Mouse (Mus musculus): ENCODE measurements around the gene Dscaml1.

Dscaml1 gene

DNA sequence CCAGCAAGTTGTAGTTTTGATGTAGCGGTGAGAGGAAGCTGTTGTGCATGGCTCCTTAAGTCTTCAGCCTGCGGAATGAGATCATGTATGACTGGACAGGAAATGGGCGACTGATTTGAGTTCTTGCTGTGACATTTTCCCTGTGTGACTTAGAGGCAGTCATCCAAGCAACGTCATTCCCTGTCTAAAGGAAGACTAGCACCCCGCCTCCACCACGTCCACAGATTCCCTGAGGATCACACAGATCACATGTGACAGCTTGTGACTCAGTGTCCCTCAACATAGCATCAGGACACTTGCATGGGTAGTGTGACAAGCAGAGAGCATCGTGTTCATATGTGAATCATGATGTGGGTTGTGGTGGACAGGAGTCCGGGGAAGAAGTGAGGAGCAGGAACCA, 147.6 kb downstream of the Dscaml1 start:
- DNase-seq: no peak

DNA sequence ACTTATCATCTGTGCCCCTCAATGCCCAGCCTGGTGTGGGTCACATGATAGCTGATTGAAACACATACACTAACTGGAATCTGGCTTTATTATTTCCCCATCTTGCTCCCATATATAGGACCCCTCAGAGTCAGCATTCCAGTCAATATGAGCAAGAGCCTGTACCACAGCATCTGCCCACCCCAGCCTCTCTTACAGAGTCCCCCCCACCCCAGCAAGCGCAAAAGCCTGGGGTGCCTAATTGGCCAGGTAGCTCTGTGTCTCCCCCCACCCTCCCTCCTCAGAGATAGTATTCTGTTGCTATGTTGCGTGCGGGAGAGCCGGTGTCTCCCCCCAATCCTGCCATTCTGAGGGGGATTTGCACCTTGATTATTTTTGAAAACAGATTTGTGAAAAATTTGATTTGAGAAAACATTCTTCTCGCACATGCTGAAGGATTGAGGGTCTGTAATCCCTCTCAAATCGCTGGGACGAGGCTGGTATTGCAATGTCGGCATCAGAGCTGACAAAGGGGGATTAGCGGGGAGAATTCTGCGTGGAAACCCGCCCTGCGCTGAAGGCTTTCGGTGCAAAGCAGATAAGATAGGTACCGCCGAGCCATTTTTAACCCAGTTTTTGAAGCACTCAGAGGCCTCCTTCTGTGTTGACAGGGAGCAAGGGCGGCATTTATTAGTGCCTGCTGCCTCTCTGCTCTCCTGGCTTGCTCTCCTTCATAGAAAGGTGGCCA, 153.8 kb downstream of the Dscaml1 start:
- no peak for DNase-seq

DNA sequence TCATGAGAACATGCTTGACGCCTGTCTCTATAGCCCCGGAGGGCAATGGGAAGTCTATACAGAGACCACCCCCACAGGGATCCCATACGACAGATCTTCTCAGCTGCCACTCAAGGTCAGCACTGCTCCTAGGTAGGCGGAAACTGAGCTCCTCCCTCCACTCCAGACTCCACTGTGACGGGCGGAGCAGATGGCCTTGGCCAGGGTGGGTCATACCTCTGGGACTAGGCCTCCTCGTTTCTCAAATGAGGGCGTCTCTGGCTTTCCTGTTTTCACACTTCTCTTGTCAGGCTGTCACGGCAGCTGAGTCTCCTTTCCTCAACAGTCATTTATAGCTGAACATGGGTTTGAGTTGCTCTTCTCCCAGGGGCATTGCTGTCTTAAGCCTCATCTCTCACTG, 160.0 kb downstream of the Dscaml1 start:
- no peak for DNase-seq

DNA sequence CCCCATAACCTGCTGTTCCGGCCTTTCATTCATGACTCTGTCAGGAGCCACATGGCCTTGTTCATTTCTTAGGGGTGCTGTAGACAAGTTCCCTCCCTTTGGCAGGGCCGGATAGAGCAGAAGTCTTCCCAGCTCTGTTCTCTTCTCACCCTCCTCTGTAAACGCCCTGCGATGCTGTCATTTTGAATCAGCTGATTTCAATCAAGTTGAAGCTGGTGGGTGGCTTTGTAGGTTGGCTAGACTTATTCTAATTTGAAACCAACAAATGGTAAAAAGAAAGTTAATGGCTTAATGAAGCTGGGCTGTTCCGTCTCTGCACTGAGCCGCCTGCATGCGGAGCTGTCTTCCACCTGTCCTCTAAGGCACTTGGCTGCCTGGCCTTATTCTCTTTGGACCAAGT, 161.3 kb downstream of the Dscaml1 start:
- DNase-seq: no peak

DNA sequence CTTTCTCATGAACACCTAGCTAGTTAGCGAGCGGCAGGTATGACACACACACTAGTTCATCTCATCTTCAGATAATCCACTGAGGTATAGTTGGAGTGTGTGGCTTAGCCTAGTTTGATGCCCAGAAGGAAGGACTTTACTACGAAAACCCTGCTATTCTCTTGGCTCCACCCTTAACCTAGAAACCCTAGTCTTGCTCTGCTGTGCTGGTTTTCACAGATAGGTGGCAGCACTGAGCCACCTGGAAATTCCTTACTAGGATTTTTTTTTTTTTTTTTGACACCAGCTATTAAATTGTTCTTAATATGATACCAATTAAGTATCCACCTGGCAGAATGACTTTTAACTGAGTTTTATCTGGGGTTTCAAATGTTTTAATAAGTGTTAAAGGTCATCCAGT, 163.4 kb downstream of the Dscaml1 start:
- peak; percentile 72 for DNase-seq

DNA sequence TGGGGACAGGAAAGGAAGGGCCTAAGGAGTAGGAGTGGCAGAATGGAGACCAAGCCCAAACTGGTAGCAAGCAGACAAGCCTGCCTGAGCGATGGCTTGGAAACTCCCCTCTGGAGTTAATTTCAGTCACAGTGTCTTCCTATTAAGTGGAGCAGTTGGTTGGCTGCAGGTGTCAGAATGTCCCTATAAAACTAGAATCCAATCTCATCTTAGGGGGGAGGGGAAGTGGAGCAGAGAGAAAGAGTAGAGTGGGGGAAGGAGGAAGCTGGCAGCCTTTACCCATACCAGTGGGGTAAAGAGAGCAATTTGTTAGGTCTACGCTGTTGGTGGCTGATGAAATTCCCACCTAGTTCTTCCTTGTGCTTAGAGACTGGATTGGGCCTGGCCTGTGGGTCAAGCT, 164.6 kb downstream of the Dscaml1 start:
- DNase-seq: no peak

DNA sequence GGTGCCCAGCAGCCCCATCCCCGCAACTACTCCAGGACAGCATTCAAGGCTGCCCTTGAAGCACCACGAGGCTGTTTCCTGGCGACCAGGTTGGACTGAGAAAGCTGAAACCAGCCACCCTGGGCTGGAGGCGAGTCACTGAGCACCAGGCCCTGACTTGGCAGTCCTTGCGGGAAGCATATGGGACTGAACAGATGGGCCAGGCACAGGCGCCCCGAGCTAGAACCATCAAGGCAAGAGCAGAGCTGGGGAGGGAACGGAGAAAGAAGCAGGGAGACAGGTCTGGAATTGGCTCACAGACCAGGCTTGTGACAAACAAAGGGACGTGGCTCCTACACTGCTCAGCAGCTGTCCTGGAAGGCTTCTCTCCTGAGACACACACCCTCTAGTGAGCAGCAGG, 165.9 kb downstream of the Dscaml1 start:
- DNase-seq: no peak

DNA sequence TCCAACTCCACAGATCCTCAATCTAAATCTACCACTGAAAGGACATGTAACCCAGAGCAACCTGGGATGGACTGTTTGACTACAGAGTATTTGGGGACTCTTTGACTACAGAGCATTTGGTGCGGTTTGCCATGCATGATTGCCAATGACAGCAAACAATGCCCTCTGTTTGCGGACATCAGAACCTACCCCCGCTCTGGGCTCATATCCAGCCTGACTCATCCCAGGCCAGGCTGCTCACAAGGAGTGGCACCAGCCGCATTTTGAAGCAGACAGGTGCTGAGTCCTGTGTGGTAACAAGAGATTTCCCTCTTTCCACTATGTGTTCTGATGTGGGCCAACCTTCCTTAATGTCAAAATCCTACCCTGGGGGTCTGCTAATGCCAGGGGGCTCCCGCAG, 171.7 kb downstream of the Dscaml1 start:
- no peak for DNase-seq

DNA sequence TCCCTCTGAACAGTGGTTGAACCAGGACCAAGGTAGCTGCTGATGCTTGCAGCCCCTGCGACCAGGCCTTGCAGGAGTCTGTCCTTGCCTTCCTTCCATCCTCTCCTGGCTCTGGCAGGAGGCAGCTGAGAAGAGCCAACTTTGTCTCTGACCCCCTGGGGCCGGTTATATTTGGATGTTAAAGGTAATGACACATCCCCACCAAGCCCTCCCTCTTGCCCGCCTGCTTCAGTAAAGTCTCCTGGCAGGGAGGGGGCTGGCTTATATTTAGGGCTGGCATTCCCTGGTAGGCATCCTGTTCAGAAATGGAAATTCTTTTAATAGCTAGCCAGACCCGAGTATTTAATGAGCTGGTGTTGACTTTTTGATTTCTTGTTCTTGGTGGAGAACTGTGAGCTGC, 172.9 kb downstream of the Dscaml1 start:
- no peak for DNase-seq

DNA sequence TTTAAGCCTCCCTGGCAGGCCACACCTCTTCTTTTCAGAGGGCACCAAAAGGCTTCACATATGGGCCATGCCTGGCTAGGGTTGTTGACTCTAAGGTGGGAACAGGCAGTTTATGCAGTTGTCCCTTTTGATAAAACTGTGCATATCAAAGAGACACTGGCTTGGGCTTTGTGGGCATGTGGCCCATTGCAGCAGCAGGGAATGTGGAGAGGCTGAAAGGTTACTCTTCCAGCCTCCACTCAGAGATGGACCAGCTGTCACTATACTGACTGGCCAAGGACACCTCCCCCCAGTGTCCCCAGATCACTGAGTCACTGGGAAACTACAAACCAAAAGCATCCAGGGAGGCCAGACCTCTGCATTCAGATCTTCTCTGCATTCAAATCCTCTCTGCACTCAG, 180.9 kb downstream of the Dscaml1 start:
- no peak for DNase-seq

DNA sequence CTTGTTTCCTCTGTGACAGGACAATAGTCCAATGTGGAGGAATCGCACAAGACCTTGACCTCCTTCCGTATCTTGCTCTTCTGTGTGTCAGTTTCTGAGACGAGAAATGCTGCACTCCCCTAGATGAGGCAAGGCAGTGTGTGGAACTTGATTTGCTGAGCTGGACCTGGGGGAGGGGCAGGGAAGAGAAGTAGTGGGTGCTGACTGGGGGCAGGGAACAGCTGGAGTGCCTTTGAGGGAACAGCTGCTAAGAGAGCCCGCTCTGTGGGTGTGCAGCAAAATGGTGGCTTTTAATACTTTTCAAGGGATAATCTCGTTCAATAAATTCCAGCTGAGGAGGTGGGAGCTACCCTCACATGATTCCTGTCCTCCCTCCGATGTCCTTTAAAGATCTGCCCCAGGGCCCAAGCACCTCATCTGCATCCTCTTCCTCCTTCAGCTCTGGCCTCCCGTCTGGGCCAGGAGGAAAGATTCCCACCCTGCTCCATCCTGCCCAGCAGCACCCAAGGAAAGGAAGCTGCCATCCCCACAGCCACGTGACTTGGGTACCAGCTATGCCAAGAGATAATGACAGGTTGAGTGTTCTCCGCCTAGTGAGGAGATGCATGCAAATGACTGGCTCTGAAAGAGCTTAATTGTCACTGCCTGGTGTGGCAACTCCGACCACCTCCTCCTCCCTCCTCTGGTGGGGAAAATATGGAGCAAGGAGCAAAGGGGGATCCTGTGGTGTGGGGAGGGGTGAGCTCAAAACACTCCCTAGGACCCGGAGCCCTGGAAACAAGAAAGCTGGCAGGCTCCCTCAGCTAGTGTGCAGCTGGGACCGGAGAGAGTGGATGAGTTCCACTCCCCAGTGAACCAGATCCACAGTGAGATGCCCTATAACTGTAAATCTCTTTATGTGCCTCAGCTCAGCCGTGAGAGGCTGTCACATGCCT, 181.9 kb downstream of the Dscaml1 start:
- DNase-seq: no peak

DNA sequence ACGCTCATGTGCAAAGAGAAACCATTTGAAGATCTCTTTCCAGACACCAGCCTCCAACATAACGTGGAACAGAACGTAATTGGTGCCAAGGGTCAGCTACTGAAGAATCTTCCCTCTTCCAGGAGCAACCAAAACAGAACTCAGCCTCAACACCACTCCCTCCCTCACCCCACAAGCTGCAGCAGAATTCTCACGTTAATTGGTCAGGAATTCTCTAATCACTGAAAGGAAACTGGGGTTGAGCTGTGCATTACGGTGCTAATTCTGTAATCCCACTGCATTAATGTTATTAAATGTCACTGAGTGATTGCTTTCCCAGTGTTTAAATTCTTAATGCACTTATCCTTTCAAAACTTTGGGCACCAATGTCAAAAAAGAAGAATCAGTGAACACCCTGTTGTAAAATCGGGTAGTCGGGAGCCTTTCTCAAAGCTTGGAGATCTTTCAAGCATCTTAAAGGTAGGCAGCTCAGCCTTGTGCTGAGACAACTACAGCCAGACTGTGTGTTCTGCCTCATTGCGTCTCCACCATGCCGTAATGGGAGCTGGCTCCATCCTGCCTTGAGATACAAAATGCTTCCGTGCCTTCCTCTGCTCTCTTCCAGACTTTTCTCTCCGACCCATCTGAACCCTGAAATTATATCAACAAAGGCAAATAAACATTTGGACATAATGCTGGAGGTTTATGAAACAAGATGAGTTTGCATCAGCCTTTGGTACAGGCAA, 184.1 kb downstream of the Dscaml1 start:
- no peak for DNase-seq

DNA sequence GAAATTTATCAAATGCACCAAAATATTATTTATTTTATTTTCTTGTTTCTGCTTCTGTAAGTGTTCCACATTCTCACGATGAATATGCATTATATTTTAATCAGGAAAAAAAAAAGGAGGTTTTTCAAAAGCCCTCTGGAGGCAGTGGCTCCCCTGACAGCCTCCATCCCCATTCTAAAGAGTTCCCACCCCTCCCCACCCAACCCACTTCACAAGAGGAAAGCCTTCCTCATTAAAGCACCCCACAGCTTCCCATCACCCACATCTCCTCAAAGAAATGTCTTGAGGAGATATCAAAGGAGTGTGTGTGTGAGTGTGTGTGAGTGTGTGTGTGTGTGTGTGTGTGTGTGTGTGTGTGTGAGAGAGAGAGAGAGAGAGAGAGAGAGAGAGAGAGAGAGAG, 188.2 kb downstream of the Dscaml1 start:
- DNase-seq: no peak

DNA sequence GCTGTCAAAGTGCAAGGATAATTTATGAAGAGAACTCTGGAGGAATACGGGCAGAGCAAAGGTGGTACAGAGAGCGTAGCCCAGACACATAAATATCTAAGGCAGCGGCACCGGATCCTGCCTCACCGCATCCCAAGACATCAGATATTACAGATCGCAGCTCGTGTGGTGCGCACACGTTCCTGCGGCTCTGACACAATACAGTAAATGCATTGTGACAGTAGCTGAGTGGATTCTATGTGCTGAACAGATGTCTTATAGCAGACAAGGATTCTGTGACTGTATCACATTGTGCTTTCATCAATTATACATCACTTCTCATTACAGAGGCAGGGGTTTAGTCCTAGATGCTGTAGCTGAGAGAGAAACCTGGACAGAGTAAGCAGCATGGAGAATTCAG, 191.5 kb downstream of the Dscaml1 start:
- no peak for DNase-seq

DNA sequence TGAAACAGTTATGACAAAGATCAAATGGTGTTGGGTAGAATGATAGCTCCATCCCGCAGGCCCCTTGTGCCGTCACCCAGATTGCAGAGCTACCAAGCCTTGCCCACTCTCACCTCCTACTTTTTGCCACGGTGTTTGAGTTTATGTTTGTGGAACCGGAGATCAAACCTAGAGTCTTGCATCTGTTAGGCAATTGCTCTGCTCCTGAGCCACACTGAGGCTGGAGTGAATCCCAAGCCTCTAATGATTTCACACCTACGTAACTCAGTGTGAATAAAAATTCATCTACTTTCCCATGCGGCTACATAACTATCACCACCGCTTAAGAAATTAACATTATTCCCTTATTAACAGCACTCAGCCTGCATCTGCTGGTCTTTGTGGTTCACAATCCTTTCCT, 192.0 kb downstream of the Dscaml1 start:
- no peak for DNase-seq

DNA sequence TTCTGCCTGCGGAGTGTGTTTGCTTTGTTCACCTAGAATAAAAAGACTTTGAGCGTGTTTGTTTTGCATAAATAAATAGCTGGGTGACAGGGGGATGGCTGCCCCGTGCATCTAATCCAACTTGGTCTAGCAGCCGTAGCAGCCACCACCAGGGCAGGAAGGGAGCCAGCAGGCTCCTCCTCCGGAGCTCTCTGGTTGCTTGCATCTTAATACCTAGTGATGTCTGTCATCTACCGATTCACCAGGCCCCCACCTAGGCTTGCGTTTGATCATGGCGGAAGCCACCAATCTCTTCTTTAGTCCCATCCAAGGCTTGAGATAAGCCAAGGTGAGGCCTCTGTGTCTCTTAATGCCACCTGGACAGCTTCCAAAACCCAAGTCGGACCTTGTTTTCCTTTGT, 193.6 kb downstream of the Dscaml1 start:
- no peak for DNase-seq

DNA sequence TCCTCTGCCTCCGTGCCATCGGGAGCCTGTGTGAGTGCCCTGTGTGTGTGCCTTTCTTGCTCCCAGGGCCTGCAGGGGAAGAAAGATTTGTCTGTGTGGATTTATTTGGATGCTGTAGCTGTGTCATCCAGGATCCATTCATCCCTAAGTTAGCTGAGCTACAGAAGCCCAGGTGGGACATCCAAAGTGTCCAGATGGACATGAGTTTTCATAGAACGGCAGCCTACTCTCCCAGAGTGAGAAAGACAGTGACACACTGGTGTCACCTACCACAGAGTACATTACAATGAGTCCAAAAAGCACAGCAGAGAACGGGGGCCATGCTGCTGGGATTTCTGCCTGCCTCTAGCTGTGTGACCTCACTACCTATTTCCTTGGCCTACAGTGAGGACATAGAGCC, 194.5 kb downstream of the Dscaml1 start:
- DNase-seq: no peak

DNA sequence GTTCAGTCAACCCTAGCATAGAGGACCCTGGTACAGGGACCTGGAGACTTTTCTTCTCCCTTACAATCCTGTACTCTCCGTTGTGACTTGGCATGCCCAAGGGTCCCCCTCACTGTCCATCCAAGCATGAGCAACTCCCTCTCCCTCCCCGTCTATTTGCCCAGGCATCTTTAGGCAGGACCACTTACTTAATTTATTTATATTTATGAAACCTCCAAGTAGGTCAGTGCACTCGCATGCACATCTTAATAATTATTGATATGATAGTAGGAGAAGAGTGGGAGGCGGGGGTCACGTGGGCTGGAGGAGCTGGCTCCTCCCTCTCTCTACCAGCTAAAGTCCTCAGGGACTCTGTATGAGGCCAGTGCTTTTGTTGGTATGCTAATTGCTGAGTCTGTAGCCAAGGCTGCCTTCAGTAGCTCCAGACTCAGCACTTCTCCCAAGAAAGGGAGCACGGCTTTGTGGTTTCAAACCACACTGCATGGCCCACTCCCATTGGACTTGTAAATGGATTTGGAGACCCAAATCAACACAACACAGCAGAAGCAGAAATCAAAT, 199.5 kb downstream of the Dscaml1 start:
- no peak for DNase-seq

DNA sequence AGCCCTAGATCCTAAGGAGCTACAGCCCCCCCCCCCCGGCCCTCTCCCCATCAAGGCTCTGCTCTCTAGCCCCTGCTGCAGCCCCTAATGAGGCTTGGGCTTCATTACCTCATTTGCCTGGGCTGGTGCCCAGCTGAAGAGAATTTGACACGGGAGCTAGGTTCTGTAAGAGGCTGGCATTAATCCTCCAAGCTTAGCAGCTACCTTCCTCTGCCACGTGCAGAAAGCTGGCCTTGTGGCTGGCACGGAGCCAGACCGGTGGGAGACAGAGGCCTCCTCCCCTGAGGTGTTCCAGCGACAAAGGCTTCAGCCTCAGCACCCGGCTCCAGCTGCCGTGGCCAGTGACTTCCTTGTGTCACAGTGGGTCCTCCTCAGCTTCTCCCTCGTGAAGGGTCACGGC, 206.1 kb downstream of the Dscaml1 start:
- DNase-seq: peak; percentile 3

DNA sequence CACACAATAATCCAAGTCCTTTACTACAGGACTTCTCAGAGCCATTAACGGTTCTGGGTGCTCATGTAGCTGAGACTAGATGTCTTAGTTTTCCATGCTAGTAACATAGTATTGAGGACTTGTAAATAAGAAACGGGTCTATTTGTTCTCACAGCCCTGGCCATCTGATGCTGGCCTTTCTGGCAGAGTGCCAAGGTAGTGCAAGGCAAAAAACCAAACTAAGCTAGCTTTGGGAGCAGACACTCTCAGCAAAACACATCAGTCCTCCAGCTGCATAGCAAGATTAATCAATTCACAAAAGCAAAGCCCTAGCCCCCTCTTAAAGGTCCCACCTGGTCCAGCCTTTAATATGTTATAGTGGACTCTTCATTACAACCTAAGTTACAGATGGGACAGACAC, 206.6 kb downstream of the Dscaml1 start:
- DNase-seq: peak; percentile 6

DNA sequence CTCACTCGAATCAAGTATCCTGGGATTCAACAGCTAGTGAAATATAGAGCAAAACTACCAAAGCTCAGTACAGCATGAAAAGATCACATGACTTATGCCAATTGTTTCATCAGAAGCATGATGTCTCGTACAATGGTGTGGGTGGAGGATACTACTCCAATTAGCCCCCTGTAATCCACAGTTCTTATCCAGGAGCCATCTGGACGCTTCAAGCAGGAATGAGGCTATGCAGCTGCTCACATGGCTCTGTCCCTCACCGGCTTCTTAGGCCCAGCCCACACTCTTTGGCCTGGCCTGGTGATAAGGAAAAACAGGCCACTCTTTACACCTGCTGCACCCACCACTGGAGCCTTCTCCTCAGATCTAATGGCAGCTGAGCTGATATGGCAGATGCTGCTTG, 208.6 kb downstream of the Dscaml1 start:
- no peak for DNase-seq

DNA sequence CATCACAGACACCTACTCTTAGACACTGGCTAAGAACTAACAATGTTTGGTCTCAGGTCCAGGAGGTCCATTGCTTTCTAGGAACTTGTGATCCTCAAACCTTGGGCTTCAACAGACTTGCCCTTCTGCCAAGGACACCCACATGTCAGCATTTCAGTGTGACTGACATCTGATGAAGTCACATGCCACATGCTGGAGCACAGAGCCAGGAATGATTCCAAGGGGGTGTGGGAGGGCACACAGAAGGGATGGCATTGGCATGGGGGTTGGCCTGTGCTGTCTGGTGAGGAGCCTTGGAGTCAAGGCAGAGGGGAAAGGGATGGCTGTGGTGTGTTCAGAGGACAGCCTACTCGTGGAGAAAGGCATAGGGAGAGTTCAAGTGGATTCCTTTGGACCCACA, 210.9 kb downstream of the Dscaml1 start:
- no peak for DNase-seq

DNA sequence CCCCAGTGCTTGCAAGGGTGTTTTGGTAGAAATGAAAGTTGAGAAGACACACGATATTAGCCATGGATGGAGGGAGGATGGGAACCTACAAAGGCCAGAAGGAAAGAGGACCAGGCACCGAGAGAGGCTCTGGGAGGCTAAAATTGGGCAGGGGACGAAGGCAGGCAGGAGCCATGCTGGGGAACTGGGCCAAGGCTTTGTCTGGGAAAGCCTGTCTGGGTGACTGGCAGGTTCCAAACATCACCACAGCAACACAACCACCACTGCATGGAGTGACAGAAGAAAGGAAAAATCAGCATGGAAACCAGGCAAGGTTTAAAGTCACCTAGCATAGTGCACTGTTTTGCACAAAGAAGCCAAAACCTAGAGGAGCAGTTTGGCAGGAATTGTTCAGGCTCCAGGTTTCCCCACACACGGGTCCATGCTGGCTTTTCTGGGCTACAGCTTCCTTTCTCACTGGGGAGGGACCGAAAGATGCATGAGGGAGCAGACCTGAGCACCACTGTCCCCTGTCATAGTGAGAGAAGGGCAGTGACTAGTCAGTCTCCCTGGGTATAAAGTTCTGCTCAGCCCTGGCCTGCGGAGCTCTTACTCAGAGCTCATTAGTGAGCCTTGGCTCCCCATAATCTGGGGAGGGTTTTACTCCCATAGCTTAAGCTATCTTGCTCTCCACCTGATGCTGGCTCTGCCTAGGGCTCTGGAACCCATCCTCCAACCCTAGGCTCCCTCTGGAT, 211.9 kb downstream of the Dscaml1 start:
- DNase-seq: no peak
